Mouse (Mus musculus) thymus, adult 2 months (tissue): ENCODE results near the gene Wdr13.

Source experiments
- CTCF ChIP-seq: fragments of 200-500 bp; IDR thresholded peaks from 2 replicates; pipeline ENCODE4 v1.5.1; 2012; ENCODE audit warnings: mild to moderate bottlenecking, control low read depth, low read length, moderate library complexity, borderline replicate concordance; ENCODE audit not compliant: control insufficient read depth, poor library complexity, insufficient read depth; ENCODE audit errors: extremely low read depth
- POLR2A ChIP-seq: fragments of 200-500 bp; IDR thresholded peaks from 2 replicates; pipeline ENCODE4 v1.6.1; 2012; ENCODE audit warnings: mild to moderate bottlenecking, low read length, control low read depth, moderate library complexity; ENCODE audit not compliant: control insufficient read depth, poor library complexity, insufficient read depth; ENCODE audit errors: extremely low read depth

DNA sequence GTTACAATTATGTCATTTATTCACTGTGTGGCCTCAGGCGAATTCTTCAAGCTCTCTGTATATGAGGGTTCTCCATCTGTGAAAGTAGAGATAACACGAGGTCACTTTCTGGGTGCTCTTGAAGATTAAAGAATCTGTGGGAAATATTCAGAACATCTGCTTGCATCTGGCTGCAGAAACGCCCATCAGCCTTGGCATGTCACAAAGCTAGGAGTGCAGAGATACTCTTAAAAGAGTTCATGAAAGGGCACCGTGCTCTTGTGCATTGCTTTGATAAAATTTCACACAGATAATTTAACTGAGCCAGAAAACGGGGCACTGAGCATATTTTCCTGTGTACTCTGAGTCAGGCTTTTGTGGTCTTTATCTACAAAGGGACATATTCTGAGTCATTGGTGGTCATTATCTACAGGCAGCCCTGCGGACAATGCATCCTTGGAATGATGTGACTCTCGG, 30.5 kb downstream of the Wdr13 start:
- no peak for TF ChIP-seq CTCF
- no peak for TF ChIP-seq POLR2A
